Mouse (Mus musculus): ENCODE data around the gene Eps15. TPM values are rescaled to one million over a fixed set of nuclear protein-coding genes. Genes with fewer than 3 reads are reported as not detected.

Gene Eps15
- polyA plus RNA-seq, 1 experiment from 2014 or later = 36.3 TPM

DNA sequence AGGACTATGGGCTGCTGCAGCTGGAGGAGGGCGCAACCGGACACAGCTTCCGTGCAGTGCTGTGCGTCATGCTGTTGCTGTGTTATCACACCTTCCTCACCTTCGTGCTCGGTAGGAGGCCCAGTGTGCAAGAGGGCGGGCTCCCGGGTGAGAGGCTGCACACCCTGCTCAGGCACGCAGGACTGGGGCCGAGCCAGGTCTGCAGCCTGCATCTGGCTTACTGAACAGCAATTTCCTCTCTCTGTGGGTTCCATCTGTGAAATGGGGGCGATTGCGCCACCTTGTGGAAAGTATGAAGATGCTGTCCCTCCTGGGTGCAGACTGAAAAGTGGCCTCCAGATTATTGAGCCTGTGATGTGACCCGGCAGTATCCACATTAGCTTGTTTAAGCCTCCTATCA, 150.8 kb downstream of the Eps15 start:
- no peak for TF ChIP-seq CTCF (IDR thresholded peaks at IDR 0.05)
- POLR2A ChIA-PET = no interaction called here
- ATAC-seq (no peak), DNase-seq (ENCODE audit: low read depth, low spot score) (no peak)
- in situ Hi-C loops (cut with MboI; ENCODE audit: low pct_unique_long_range_greater_than_20kb) = loop anchor here (5.0 kb wide), 1 partner anchor 41 kb away; no protein-coding TSS in a partner anchor
- CTCF ChIA-PET = no interaction called here
- no peaks in the 10 kb centered on the region for H3K27me3 ChIP-seq

DNA sequence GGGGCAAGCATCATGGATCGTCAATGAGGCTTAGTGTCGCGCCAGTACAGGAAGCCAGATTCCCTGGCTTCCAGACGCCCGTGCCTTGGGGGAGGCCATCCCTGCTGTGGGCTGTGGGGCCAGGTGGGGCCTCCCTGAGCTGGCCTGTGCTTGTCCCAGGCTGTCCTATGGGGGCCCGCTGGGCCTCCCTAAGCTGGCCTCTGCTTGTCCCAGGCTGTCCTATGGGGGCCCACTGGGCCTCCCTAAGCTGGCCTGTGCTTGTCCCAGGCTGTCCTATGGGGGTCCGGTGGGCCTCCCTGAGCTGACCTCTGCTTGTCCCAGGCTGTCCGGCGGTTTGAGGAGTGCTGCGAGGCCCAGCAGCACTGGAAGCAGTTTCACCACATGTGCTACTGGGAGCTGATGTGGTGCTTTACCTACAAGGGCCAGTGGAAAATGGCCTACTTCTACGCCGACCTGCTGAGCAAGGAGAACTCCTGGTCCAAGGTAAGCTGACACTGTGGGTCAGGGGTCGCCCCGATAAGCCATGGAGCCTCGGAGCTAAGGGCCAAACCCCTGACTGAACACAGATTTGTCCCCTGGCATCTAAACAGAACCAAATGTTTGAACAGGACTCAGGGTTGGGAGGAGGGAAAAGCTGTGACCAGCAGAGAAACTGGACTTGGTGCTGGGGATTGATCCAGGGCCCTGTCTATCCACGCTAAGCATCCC, 152.8 kb downstream of the Eps15 start:
- TF ChIP-seq CTCF (IDR thresholded peaks at IDR 0.05) = no peak
- DNase-seq (ENCODE audit: low read depth, low spot score) (no peak), ATAC-seq (peak; percentile 1)
- H3K27me3 ChIP-seq = no peaks in the 10 kb centered on the region
- CTCF ChIA-PET = interaction anchor here (0.9 kb wide), 1 partner anchor 34 kb away, joined by 3 read pairs; no protein-coding TSS in a partner anchor
- POLR2A ChIA-PET = interaction anchor here (0.7 to 1.7 kb wide), 2 partner anchors 15 to 26 kb away, joined by 8 to 9 read pairs; partner anchors contain the start of gene Ttc39a
- in situ Hi-C loops (cut with MboI; ENCODE audit: low pct_unique_long_range_greater_than_20kb) = loop anchor here (5.0 kb wide), 1 partner anchor 39 kb away; no protein-coding TSS in a partner anchor

DNA sequence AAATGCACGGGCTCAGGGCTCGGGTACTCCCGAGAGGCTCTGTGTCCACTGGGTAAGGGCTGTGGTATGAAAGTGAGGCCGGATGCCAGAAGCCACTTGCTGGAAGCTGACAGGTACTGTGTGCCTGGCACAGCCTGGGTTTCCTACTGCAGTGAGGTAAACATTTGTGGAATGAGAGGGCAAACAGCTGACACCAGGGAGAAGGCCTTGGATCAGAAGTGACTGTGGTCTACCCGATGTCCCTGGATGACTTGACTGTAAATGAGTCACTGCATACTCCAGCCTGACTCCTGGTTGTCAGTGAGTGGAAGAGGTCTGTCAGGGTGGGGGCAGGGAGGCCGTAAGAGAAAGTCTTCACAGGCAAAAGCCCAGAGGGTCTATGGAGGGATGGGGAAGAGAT, 153.6 kb downstream of the Eps15 start:
- TF ChIP-seq CTCF (IDR thresholded peaks at IDR 0.05) = no peak
- CTCF ChIA-PET = interaction anchor here (0.9 to 1.5 kb wide), 2 partner anchors 33 to 71 kb away, joined by 3 to 4 read pairs; no protein-coding TSS in a partner anchor
- POLR2A ChIA-PET = interaction anchor here (0.7 to 1.7 kb wide), 2 partner anchors 16 to 27 kb away, joined by 8 to 9 read pairs; partner anchors contain the start of gene Ttc39a
- no peaks in the 10 kb centered on the region for H3K27me3 ChIP-seq
- DNase-seq (ENCODE audit: low read depth, low spot score) (no peak), ATAC-seq (peak; percentile 96)
- in situ Hi-C loops (cut with MboI; ENCODE audit: low pct_unique_long_range_greater_than_20kb) = loop anchor here (5.0 kb wide), 1 partner anchor 39 kb away; no protein-coding TSS in a partner anchor

- ATAC-seq = no peak
- POLR2A ChIA-PET = interaction anchor here (0.7 to 1.7 kb wide), 3 partner anchors 28 to 221 kb away, joined by 4 to 11 read pairs (median 8); partner anchors contain the start of gene Ttc39a
- TF ChIP-seq CTCF (IDR thresholded peaks at IDR 0.05) = no peak
- in situ Hi-C loops (cut with MboI; ENCODE audit: low pct_unique_long_range_greater_than_20kb) = loop anchor here (5.0 kb wide), 1 partner anchor 38 kb away; no protein-coding TSS in a partner anchor
- no peaks in the 10 kb centered on the region for H3K27me3 ChIP-seq
- no peak for DNase-seq (ENCODE audit: low read depth, low spot score)
- CTCF ChIA-PET = interaction anchor here (1.5 kb wide), 1 partner anchor 70 kb away, joined by 4 read pairs; no protein-coding TSS in a partner anchor
Measured at GRCm38 (mm10) chr4:109434256-109434655, 154.2 kb downstream of the Eps15 start.

Other genes with a start within 250 kb of the Eps15 start
- gene Osbpl9, start 78.0 kb upstream of the Eps15 start, polyA plus RNA-seq (2021) = 87.4 TPM
- not detected for gene Calr4, start 45.8 kb upstream of the Eps15 start, polyA plus RNA-seq (2021)
- 7.2 TPM for gene Ttc39a, start 126.4 kb downstream of the Eps15 start, polyA plus RNA-seq (2021)
- gene Rnf11, start 204.5 kb downstream of the Eps15 start, polyA plus RNA-seq (2021) = 95.6 TPM